In genomic region chr14:21813847-21814246, GRCm38 (mm10) we compare ENCODE assay signal across 12 mouse cellular contexts. TPM values are rescaled to one million over a fixed set of nuclear protein-coding genes. Genes with fewer than 3 reads are reported as not detected.
DNase-seq lines count a peak whose midpoint lies in the region; ATAC-seq and TF ChIP-seq lines count a peak whose summit lies in the region.
"Had no signal": no experiment of that assay in that cellular context is flagged by ENCODE, and none has a peak within 500 bp of the region (broad histone marks: within the 10 kb centered on the region; RNA-seq: fewer than 3 reads in every experiment).

No protein-coding gene starts in this region.

- no peak overlapping the region for H3K4me2 ChIP-seq in lung, postnatal 0 days (replicated peaks; ENCODE audit: low read depth, low read length)
- H3K4me2 ChIP-seq in midbrain, embryonic 13.5 days (replicated peaks), result no peak overlapping the region
- no peak overlapping the region for H3K4me2 ChIP-seq in hindbrain, embryonic 11.5 days (replicated peaks; ENCODE audit: low read depth, low read length)
- H3K4me2 ChIP-seq: limb, embryonic 12.5 days; neural tube, embryonic 12.5 days had no signal

- no peak for DNase-seq in heart, embryonic 10.5 days (ENCODE audit: low spot score)
- DNase-seq in heart, postnatal 36 days, result no peak
- peak; percentile 43 for DNase-seq in lung, postnatal 25 days (ENCODE audit: low spot score)
- no peak for DNase-seq in lung, postnatal 0 days (ENCODE audit: low spot score)
- no peak for DNase-seq in hindbrain, embryonic 11.5 days (ENCODE audit: low spot score)
- DNase-seq: right cerebral cortex, postnatal 25 days had no signal

- no peak overlapping the region for H3K4me3 ChIP-seq in heart, embryonic 10.5 days
- no peak overlapping the region for H3K4me3 ChIP-seq in lung, postnatal 0 days (ENCODE audit: low read depth, low read length)
- H3K4me3 ChIP-seq in bone marrow macrophage, adult 2 months (ENCODE audit: insufficient read depth, low read length), result no peak overlapping the region
- no peak overlapping the region for H3K4me3 ChIP-seq in small intestine, adult 2 months (ENCODE audit: low read depth, low read length)
- H3K4me3 ChIP-seq in midbrain, embryonic 13.5 days (replicated peaks), result no peak overlapping the region
- no peak overlapping the region for H3K4me3 ChIP-seq in hindbrain, embryonic 11.5 days (ENCODE audit: low read depth, low read length)
- H3K4me3 ChIP-seq: erythroblast, embryonic 14.5 days; limb, embryonic 12.5 days; neural tube, embryonic 12.5 days had no signal

- H3K27ac ChIP-seq in heart, embryonic 10.5 days, result 0 out of 2 replicates have a peak overlapping the region, but pooled peaks have one; percentile 42
- H3K27ac ChIP-seq in lung, postnatal 0 days (ENCODE audit: low read length), result no peak overlapping the region
- H3K27ac ChIP-seq in bone marrow macrophage, adult 2 months (ENCODE audit: insufficient read depth, low read depth, low read length), result peak overlapping the region; percentile 82
- H3K27ac ChIP-seq in small intestine, adult 2 months (ENCODE audit: insufficient read depth, low read depth, low read length), result peak overlapping the region; percentile 60
- no peak overlapping the region for H3K27ac ChIP-seq in midbrain, embryonic 13.5 days
- no peak overlapping the region for H3K27ac ChIP-seq in hindbrain, embryonic 11.5 days (ENCODE audit: low read depth, low read length)
- H3K27ac ChIP-seq: limb, embryonic 12.5 days; neural tube, embryonic 12.5 days had no signal

- 74% methylated on average over 3 of the region's 3 CpGs for WGBS in heart, embryonic 10.5 days
- 72% methylated on average over 3 of the region's 3 CpGs for WGBS in lung, postnatal 0 days
- WGBS in small intestine, adult 2 months, result 59% methylated on average over 3 of the region's 3 CpGs
- whole genome bisulfite sequencing in midbrain, embryonic 13.5 days, result 99% methylated on average over 3 of the region's 3 CpGs
- WGBS in hindbrain, embryonic 11.5 days, result 88% methylated on average over 3 of the region's 3 CpGs

- no peak for TF ChIP-seq CTCF in lung, postnatal 0 days (IDR thresholded peaks at IDR 0.05)
- no peak for TF ChIP-seq CTCF in bone marrow macrophage, adult 2 months (IDR thresholded peaks at IDR 0.05; ENCODE audit: low read depth, low read length)
- no peak for TF ChIP-seq CTCF in small intestine, adult 2 months (IDR thresholded peaks at IDR 0.05; ENCODE audit: extremely low read depth, insufficient read length, insufficient replicate concordance, low read depth, low read length)

- no peak overlapping the region for H3K9ac ChIP-seq in lung, postnatal 0 days (replicated peaks; ENCODE audit: low read depth)
- no peak overlapping the region for H3K9ac ChIP-seq in midbrain, embryonic 13.5 days (replicated peaks)
- H3K9ac ChIP-seq in hindbrain, embryonic 11.5 days (ENCODE audit: low read depth, low read length), result no peak overlapping the region
- H3K9ac ChIP-seq: limb, embryonic 12.5 days; neural tube, embryonic 12.5 days had no signal

- TF ChIP-seq EP300 in lung, postnatal 0 days (IDR thresholded peaks at IDR 0.05), result no peak

- no peaks in the 10 kb centered on the region for H3K9me3 ChIP-seq in heart, embryonic 10.5 days
- no peaks in the 10 kb centered on the region for H3K9me3 ChIP-seq in lung, postnatal 0 days (ENCODE audit: low read length)
- no peaks in the 10 kb centered on the region for H3K9me3 ChIP-seq in midbrain, embryonic 13.5 days
- no peaks in the 10 kb centered on the region for H3K9me3 ChIP-seq in hindbrain, embryonic 11.5 days (ENCODE audit: control insufficient read depth, low read length)
- H3K9me3 ChIP-seq: limb, embryonic 12.5 days; neural tube, embryonic 12.5 days had no signal

- H3K36me3 ChIP-seq in heart, embryonic 10.5 days, result no peaks in the 10 kb centered on the region
- H3K36me3 ChIP-seq in lung, postnatal 0 days (ENCODE audit: insufficient read depth, low read length), result no peaks in the 10 kb centered on the region
- H3K36me3 ChIP-seq in small intestine, adult 2 months (ENCODE audit: control insufficient read depth, insufficient read depth, low read length), result no peaks in the 10 kb centered on the region
- H3K36me3 ChIP-seq in midbrain, embryonic 13.5 days, result no peaks in the 10 kb centered on the region
- no peaks in the 10 kb centered on the region for H3K36me3 ChIP-seq in hindbrain, embryonic 11.5 days (ENCODE audit: control insufficient read depth, insufficient read depth, low read length)
- H3K36me3 ChIP-seq: limb, embryonic 12.5 days; neural tube, embryonic 12.5 days had no signal

- ATAC-seq in lung, postnatal 0 days, result no peak
- ATAC-seq in midbrain, embryonic 13.5 days, result no peak
- ATAC-seq in hindbrain, embryonic 11.5 days (ENCODE audit: low FRiP score), result no peak

- intact Hi-C loops in heart, postnatal 36 days (cut with DNase I), result no loop called here

- no peak for TF ChIP-seq POLR2A in bone marrow macrophage, adult 2 months (IDR thresholded peaks at IDR 0.05; ENCODE audit: borderline replicate concordance, low read depth, low read length)
- no peak for TF ChIP-seq POLR2A in small intestine, adult 2 months (IDR thresholded peaks at IDR 0.05; ENCODE audit: low read depth, low read length)

- peaks cover 34% of the 10 kb centered on the region for H3K4me1 ChIP-seq in heart, embryonic 10.5 days
- H3K4me1 ChIP-seq in lung, postnatal 0 days (ENCODE audit: insufficient read depth, low read depth, low read length), result no peaks in the 10 kb centered on the region
- H3K4me1 ChIP-seq in bone marrow macrophage, adult 2 months (ENCODE audit: control insufficient read depth, insufficient read depth, low read length), result peaks cover 30% of the 10 kb centered on the region
- peaks cover 12% of the 10 kb centered on the region; the same call in 1 of the 2 replicates for H3K4me1 ChIP-seq in small intestine, adult 2 months (ENCODE audit: control insufficient read depth, insufficient read depth, insufficient read length, low read length)
- H3K4me1 ChIP-seq in midbrain, embryonic 13.5 days (replicated peaks), result no peaks in the 10 kb centered on the region
- H3K4me1 ChIP-seq in hindbrain, embryonic 11.5 days (replicated peaks; ENCODE audit: control insufficient read depth, insufficient read depth, low read length), result no peaks in the 10 kb centered on the region
- H3K4me1 ChIP-seq: limb, embryonic 12.5 days; neural tube, embryonic 12.5 days had no signal

- H3K27me3 ChIP-seq in heart, embryonic 10.5 days (ENCODE audit: insufficient read depth, poor library complexity, severe bottlenecking), result no peaks in the 10 kb centered on the region
- H3K27me3 ChIP-seq in lung, postnatal 0 days (replicated peaks; ENCODE audit: insufficient read depth, low read length), result no peaks in the 10 kb centered on the region
- no peaks in the 10 kb centered on the region for H3K27me3 ChIP-seq in small intestine, adult 2 months (ENCODE audit: control insufficient read depth, insufficient read depth, low read length)
- no peaks in the 10 kb centered on the region for H3K27me3 ChIP-seq in midbrain, embryonic 13.5 days
- no peaks in the 10 kb centered on the region for H3K27me3 ChIP-seq in hindbrain, embryonic 11.5 days (ENCODE audit: control insufficient read depth, insufficient read depth, low read length)
- H3K27me3 ChIP-seq: neural tube, embryonic 12.5 days had no signal

RNA-seq across cellular contexts. Expression of gene Vdac2, which starts 11.2 kb away (rescaled TPM):
- 377 and 438 TPM in 2 replicates for polyA plus RNA-seq in heart, embryonic 10.5 days (2016; fragmentation: Nextera tagmentation; extraction: Ambion mirVana)
- total RNA-seq in heart, postnatal 36 days (2021), result 100 to 1,000 TPM; 491 to 519 TPM
- 220 and 221 TPM in 2 replicates for polyA plus RNA-seq in lung, postnatal 0 days (2015; fragmentation: Nextera tagmentation; extraction: Ambion mirVana)
- polyA plus RNA-seq in bone marrow macrophage, adult 2 months (2012; ENCODE audit: insufficient read depth, insufficient read length, missing spikeins), result 211 and 222 TPM in 2 replicates
- polyA plus RNA-seq in small intestine, adult 2 months (2012; rRNA removed), result 131 and 371 TPM in 2 replicates
- polyA plus RNA-seq in midbrain, embryonic 13.5 days (2015; fragmentation: Nextera tagmentation; extraction: Ambion mirVana), result 266 and 276 TPM in 2 replicates
- 312 and 318 TPM in 2 replicates for polyA plus RNA-seq in hindbrain, embryonic 11.5 days (2014; fragmentation: Nextera tagmentation; extraction: Ambion mirVana)

RNA-seq across cellular contexts. Expression of gene Comtd1, which starts 34.9 kb away (rescaled TPM):
- 48.1 and 52.2 TPM in 2 replicates for polyA plus RNA-seq in heart, embryonic 10.5 days (2016; fragmentation: Nextera tagmentation; extraction: Ambion mirVana)
- 1 to 10 TPM; 8.5 to 8.8 TPM for total RNA-seq in heart, postnatal 36 days (2021)
- polyA plus RNA-seq in lung, postnatal 0 days (2015; fragmentation: Nextera tagmentation; extraction: Ambion mirVana), result 13.0 and 14.7 TPM in 2 replicates
- polyA plus RNA-seq in bone marrow macrophage, adult 2 months (2012; ENCODE audit: insufficient read depth, insufficient read length, missing spikeins), result 15.5 and 23.1 TPM in 2 replicates
- polyA plus RNA-seq in small intestine, adult 2 months (2012; rRNA removed), result 58.7 and 137 TPM in 2 replicates
- 25.8 and 26.6 TPM in 2 replicates for polyA plus RNA-seq in midbrain, embryonic 13.5 days (2015; fragmentation: Nextera tagmentation; extraction: Ambion mirVana)
- 16.8 and 19.2 TPM in 2 replicates for polyA plus RNA-seq in hindbrain, embryonic 11.5 days (2014; fragmentation: Nextera tagmentation; extraction: Ambion mirVana)

Comparison
In these comparisons a context has a peak if more than half of its experiments do, and no peak if none do; other contexts are left out.
1. H3K27ac ChIP-seq: peak in heart, embryonic 10.5 days (single experiment), bone marrow macrophage, adult 2 months (single experiment) and small intestine, adult 2 months (single experiment); none in lung, postnatal 0 days (single experiment), midbrain, embryonic 13.5 days (single experiment) and hindbrain, embryonic 11.5 days (single experiment).